Mouse (Mus musculus) C2C12 (cell line): ENCODE data around the gene Arfrp1.

Experiments used
- CEBPB ChIP-seq: IDR thresholded peaks from one replicate; pipeline ENCODE4 v1.6.1; 2011; ENCODE audit warnings: low read depth, mild to moderate bottlenecking, control low read depth, moderate library complexity
- CTCF ChIP-seq: IDR thresholded peaks from one replicate; pipeline ENCODE4 v1.5.1; 2011; ENCODE audit not compliant: control insufficient read depth, insufficient read depth, insufficient read length
- MYOG ChIP-seq: IDR thresholded peaks from one replicate; pipeline ENCODE4 v1.6.1; 2011; ENCODE audit not compliant: control insufficient read depth, insufficient read length; ENCODE audit errors: extremely low read depth
- USF1 ChIP-seq: IDR thresholded peaks from one replicate; pipeline ENCODE4 v1.6.1; 2011; ENCODE audit warnings: low read depth, mild to moderate bottlenecking, control low read depth, moderate library complexity

DNA sequence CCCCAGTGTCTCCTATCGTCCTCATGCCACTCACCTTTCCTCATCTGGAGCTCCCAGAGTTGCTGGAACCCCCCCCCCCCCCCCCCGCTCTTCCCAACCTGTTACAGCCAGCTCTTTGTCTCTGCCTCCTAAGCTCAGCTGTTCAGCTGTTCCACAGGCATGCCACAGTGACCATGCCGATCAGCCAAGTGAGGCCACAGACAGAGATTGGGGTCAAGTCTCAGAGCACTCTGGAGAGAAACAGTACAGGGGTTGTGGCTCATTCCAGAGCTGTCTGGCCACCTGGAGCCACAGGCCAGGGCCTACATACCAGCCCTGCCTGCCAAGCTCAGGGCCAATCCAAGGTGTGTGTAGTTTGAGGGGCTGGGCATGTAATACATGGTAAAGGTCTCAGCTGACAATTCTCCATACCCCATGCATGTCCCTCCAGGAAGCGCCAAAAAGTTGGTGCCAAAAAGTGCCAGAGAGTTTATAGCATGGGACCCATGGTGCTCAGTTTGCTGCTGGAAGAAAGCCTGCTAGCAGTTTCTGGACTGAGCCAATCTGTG lies 21.5 kb upstream of the Arfrp1 start:
- no peak for TF ChIP-seq CTCF
- TF ChIP-seq USF1, result no peak
- no peak for TF ChIP-seq MYOG
- TF ChIP-seq CEBPB, result no peak
